Mouse (Mus musculus): ENCODE measurements around the gene Tbx2.

Gene Tbx2

DNA sequence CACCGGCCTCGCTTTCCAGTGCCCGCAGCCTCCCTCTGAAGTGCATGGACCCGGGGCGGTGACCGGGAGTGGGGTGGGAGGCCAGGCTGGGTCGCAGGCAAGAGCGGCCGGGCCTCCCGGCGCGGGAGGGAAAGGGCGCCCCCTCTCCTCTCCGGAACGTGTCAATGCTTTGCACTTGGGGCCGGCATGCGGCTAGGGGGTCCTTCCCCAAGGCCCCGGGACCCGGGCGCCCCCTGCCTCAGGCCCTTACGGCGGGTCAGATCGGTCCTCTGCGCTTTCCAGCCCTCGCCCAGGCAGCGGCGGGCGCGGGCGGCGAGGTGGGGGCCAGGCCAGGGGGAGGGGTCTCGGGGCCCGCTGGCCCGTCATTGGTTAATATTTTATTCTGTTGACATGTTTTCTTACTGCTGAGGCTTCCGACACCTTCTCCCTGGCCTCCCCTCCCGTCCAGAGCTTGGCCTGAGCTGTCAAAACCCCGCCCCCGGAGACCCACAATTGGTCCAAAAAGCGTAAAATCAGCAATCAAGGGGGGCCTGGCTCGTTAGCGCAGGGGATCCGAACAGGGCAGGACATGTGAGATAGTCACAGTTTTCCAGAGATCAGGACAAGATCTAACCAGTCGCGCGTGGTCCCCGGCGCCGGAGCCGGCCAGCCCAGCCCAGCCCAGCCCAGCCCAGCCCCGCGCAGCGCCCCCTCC lies at the start of gene Tbx2:
Tbx2 (plus strand) TSS at position 321 of the 694 bp plus-strand sequence.
- no peak for DNase-seq (ENCODE audit: low read depth, low spot score)
- Histone ChIP-seq H3K27me3 (ENCODE audit: control insufficient read depth, insufficient read depth, low read length, poor library complexity, severe bottlenecking) (peaks cover 5% of the 10 kb centered on the region), H3K36me3 (ENCODE audit: control insufficient read depth, insufficient read depth, low read length, poor library complexity, severe bottlenecking) (no peaks in the 10 kb centered on the region)

DNA sequence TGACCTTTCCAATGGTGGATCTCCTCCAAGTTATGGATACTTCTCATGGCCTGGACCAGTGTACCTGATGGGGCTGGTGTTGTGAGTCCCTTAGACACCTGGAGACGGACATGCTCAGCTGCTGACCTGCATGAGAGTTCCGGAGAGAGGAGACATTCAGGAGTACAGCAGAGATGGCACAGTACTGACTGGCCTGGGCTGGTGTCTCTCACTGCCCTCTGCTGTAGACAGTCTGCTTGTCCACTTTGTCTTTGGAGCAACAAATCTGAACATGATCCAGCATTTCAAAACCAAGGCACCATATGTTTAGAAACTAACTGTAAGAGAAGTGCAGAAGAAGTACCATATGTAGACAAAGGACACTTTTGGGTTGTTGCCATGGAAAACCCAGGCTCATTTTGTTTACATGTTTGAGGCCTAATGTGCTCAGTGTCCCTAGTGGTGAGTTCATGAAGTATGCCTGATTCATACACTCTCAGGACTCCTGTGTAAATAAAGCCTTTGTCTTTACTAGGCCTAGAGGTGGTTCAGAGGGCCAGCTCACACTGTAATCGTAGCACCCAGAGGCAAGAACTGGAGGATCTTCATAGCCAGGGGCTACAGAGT lies 46.1 kb upstream of the Tbx2 start:
- H3K36me3 ChIP-seq (ENCODE audit: control insufficient read depth, insufficient read depth, low read length, poor library complexity, severe bottlenecking) = no peaks in the 10 kb centered on the region
- no peaks in the 10 kb centered on the region for H3K27me3 ChIP-seq (ENCODE audit: control insufficient read depth, insufficient read depth, low read length, poor library complexity, severe bottlenecking)
- DNase-seq (ENCODE audit: low read depth, low spot score) = peak; percentile 3

DNA sequence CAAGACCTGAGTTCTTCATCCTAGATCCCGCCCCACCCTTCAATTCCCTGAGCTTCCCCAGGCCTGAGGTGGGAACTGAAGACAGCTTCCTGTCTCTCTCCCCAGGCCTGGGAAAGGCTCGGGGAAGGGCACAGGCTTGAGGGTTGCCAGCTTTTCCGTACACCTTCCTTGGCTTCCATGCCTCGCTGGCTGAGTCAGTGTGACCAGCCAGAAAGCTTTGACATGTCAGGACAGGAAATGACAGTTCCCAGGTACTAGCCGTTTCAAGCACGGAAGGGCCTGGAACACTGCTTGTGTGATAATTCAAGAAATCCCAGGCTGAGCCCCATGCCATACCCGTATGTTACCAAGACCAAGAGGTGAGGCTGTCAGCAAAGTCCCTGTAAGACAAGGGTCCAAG lies 42.6 kb upstream of the Tbx2 start:
- no peak for DNase-seq (ENCODE audit: low read depth, low spot score)
- H3K27me3 ChIP-seq (ENCODE audit: control insufficient read depth, insufficient read depth, low read length, poor library complexity, severe bottlenecking) = no peaks in the 10 kb centered on the region
- no peaks in the 10 kb centered on the region for H3K36me3 ChIP-seq (ENCODE audit: control insufficient read depth, insufficient read depth, low read length, poor library complexity, severe bottlenecking)

DNA sequence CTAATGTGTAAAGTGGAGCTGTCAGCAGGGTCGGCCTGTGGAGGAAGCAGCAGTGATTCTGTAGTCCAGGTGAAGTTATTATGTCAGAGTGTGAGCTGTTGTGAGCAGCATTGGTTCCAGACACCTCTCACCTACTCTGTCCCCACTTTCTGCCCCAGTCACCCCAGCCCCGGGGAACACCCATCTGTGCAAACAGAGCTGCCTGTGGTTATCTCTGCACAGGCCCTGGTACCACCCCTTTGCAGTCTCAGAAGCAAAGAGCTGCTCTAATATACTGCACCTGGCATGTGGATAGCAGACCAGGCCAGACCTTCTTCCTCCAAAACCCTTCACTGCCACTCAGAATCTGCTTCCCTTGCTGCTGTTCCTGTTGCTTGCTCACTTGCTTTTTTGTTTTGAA lies 42.1 kb upstream of the Tbx2 start:
- no peaks in the 10 kb centered on the region for H3K36me3 ChIP-seq (ENCODE audit: control insufficient read depth, insufficient read depth, low read length, poor library complexity, severe bottlenecking)
- DNase-seq (ENCODE audit: low read depth, low spot score) = no peak
- H3K27me3 ChIP-seq (ENCODE audit: control insufficient read depth, insufficient read depth, low read length, poor library complexity, severe bottlenecking) = no peaks in the 10 kb centered on the region

DNA sequence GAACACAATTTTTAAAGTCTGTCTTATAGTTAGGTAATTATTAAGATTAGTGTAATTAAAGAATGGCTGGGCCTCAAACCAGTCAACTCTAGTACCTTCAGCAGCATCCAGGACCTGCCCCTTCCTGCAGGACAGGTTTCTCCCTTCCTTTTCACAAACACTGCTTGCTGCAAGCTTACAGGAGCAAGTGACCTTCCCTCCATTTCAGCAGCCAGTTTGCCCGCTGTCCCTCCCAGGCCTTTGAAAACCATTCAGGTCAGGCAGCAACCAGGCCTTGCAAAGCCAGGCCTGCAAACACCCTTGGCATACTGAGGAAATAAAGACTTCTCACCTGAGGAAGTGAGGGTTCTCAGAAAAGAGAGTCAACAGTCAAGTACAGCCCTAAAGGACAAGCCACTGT lies 41.1 kb upstream of the Tbx2 start:
- Histone ChIP-seq H3K36me3 (ENCODE audit: control insufficient read depth, insufficient read depth, low read length, poor library complexity, severe bottlenecking) (no peaks in the 10 kb centered on the region), H3K27me3 (ENCODE audit: control insufficient read depth, insufficient read depth, low read length, poor library complexity, severe bottlenecking) (no peaks in the 10 kb centered on the region)
- no peak for DNase-seq (ENCODE audit: low read depth, low spot score)

DNA sequence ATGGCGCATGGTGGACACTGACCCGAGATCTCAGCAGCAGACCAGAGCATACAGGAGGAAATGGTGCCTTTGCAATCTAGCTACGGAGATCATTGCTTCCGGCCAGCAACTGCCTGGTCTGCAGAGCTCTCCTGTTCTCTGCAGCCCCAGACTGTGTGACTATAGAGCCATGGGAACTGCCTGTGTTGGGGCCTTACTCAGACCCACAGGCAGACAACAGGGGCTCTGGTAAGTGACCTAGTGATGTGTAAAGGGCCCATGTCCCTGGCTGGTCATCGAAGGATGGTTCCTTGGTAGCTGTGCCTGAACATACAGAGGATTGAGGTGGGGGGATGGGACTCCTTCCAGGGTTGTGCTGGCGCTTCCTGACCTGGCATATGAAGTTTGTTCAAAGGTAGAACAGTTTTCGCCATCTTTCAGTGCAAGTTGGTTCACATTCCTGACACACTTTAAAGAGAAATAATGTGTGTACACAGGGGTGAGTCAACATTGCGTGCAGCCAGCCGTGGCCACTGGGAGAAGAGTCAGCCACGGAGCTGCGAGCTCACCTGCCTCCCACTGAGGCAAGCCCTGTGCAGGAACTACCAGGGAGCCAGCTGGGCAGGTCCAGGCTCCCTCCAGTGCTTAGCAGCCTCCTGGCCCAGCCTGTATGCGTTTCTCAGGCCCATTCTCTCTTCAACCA lies 39.7 kb upstream of the Tbx2 start:
- DNase-seq (ENCODE audit: low read depth, low spot score) = no peak
- Histone ChIP-seq H3K36me3 (ENCODE audit: control insufficient read depth, insufficient read depth, low read length, poor library complexity, severe bottlenecking) (no peaks in the 10 kb centered on the region), H3K27me3 (ENCODE audit: control insufficient read depth, insufficient read depth, low read length, poor library complexity, severe bottlenecking) (no peaks in the 10 kb centered on the region)

DNA sequence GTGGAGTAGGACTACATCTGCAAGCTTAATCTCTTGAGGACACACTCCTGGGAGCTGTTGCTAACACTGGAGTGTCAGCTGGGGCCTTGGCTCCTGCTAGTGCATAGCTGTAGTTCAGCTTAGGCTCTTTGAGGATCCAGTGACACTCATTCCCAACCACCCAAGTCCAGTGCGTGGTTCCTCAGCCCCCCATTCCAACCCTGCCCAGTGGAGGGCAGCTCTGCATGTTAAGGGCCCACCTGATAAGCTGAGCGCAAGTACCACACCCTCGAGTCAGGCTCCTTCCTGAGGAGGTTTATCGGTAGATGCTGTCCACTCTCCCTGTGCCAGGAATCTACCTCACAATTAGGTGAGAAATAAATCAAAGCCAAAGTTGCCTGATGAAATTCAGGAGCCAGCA lies 32.9 kb upstream of the Tbx2 start:
- no peaks in the 10 kb centered on the region for H3K27me3 ChIP-seq (ENCODE audit: control insufficient read depth, insufficient read depth, low read length, poor library complexity, severe bottlenecking)
- no peaks in the 10 kb centered on the region for H3K36me3 ChIP-seq (ENCODE audit: control insufficient read depth, insufficient read depth, low read length, poor library complexity, severe bottlenecking)
- no peak for DNase-seq (ENCODE audit: low read depth, low spot score)

DNA sequence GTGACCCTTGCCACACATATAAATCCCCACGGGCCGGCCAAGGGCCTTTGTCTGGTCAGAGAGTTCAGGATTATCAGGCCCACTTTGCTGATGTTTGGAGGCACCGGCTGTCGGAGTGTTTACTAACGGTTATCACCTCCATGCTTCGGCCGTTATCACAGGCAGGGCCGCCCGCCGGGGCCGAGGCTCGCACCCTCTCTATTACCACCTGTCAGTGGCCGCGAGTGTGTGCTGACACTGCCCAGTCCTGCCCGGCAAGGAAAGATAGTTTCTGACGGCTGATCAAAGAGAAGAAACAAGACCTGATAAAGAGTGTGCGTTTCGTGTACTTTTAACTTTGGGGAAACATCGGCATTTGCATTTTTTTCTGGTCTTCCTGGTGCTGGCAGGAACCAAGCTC lies 32.5 kb upstream of the Tbx2 start:
- DNase-seq (ENCODE audit: low read depth, low spot score) = no peak
- H3K27me3 ChIP-seq (ENCODE audit: control insufficient read depth, insufficient read depth, low read length, poor library complexity, severe bottlenecking) = no peaks in the 10 kb centered on the region

DNA sequence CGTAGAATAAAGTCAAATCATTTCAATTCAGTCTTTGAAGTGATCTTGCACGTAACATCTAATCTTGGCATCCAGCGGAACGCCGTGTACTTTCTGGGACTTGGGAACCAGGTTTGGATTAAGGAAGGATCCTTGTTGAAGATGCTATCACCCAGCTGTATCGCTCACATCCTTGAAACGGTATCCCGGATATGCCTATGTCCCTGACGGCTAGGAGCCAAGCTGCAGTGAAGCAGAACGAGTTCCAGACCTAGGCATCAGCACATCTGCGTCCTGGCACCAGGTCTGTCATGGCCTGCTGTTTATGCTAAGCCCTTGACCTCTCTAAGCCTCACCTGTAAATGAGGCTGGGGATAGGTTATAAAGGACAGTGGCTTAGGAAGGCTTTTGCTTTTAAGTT lies 32.0 kb upstream of the Tbx2 start:
- no peaks in the 10 kb centered on the region for H3K36me3 ChIP-seq (ENCODE audit: control insufficient read depth, insufficient read depth, low read length, poor library complexity, severe bottlenecking)
- no peak for DNase-seq (ENCODE audit: low read depth, low spot score)

More for the DNA sequence above, 32.5 kb upstream of the Tbx2 start:
- no peaks in the 10 kb centered on the region for H3K36me3 ChIP-seq (ENCODE audit: control insufficient read depth, insufficient read depth, low read length, poor library complexity, severe bottlenecking)

DNA sequence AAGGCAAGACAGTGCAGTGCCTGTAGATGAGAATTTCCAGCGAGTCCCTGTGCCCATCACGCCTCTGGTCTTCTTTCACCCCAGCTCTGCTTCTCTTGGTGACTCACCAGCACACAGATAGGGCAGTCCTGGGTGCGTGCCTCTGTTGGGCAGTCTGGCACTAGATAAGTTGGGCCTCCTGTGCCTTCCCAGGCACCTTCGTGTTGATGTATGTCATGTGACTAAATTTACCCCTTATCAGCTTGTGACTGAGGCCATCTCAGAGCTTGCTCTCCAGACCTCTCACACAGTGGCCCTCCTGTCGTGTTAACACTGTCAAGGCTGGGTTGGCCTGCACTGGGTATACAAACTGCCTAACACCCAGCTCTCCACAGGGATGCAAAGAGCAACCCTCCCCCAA lies 28.3 kb upstream of the Tbx2 start:
- DNase-seq (ENCODE audit: low read depth, low spot score) = no peak
- Histone ChIP-seq H3K36me3 (ENCODE audit: control insufficient read depth, insufficient read depth, low read length, poor library complexity, severe bottlenecking) (no peaks in the 10 kb centered on the region), H3K27me3 (ENCODE audit: control insufficient read depth, insufficient read depth, low read length, poor library complexity, severe bottlenecking) (no peaks in the 10 kb centered on the region)

More for the DNA sequence above, 32.0 kb upstream of the Tbx2 start:
- no peaks in the 10 kb centered on the region for H3K27me3 ChIP-seq (ENCODE audit: control insufficient read depth, insufficient read depth, low read length, poor library complexity, severe bottlenecking)

DNA sequence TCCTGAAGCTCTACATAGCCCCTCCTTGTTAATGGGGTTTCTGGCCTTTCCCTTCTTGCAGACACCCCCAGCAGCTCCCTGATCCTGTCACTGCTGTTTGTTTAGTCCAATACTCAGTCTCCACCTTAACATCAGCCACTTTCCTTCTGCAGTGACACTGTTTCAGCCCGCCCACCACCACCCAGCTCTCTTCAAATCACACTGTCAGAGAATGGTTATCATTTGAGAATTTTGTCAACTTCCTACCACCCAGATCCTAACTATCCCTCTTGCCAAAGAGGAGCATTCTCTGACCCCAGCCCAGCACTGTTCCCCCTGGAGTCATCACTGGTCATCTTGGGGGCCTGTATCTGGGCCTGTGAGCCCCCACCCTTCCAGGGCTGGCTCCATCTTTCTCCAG lies 26.6 kb upstream of the Tbx2 start:
- no peaks in the 10 kb centered on the region for H3K36me3 ChIP-seq (ENCODE audit: control insufficient read depth, insufficient read depth, low read length, poor library complexity, severe bottlenecking)
- no peaks in the 10 kb centered on the region for H3K27me3 ChIP-seq (ENCODE audit: control insufficient read depth, insufficient read depth, low read length, poor library complexity, severe bottlenecking)
- no peak for DNase-seq (ENCODE audit: low read depth, low spot score)

DNA sequence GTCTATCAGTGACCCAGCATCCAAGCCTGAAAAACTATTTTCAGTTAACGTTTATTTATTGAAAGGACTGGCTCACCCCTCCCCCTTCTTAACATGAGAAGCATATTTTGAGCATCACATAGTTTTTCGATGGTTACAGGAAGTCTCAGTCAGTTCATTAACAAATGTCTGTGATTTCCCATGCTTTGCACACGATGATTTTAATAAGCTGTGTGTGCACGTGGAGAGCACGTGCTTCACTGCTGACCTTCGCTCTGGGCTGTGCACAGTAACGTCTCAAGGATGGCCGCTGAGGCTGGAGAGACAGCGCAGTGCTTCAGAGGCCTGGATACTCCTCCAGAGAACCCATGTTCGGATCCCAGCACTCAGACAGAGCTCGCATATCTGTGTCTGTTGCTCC lies 25.0 kb upstream of the Tbx2 start:
- Histone ChIP-seq H3K36me3 (ENCODE audit: control insufficient read depth, insufficient read depth, low read length, poor library complexity, severe bottlenecking) (no peaks in the 10 kb centered on the region), H3K27me3 (ENCODE audit: control insufficient read depth, insufficient read depth, low read length, poor library complexity, severe bottlenecking) (no peaks in the 10 kb centered on the region)
- no peak for DNase-seq (ENCODE audit: low read depth, low spot score)

DNA sequence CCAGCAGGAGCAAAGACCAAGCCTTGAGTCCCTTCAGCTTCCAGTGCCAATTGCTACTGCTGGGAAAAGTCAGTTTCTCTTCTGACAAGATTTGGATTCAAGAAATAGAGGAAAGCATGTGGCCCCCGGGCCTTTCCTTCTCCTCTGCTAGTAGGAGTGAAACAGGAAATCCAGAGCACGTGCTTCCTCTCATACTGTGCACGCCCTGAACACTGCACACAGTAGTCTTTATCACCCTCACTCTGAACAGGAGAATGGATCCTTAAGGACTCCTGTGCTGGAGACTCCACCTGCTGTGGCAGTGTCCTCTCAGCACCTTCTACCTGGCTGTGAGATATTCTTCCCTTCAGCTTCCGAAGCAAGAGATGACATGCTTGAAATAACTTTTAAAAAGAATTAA lies 21.1 kb upstream of the Tbx2 start:
- Histone ChIP-seq H3K36me3 (ENCODE audit: control insufficient read depth, insufficient read depth, low read length, poor library complexity, severe bottlenecking) (no peaks in the 10 kb centered on the region), H3K27me3 (ENCODE audit: control insufficient read depth, insufficient read depth, low read length, poor library complexity, severe bottlenecking) (no peaks in the 10 kb centered on the region)

DNA sequence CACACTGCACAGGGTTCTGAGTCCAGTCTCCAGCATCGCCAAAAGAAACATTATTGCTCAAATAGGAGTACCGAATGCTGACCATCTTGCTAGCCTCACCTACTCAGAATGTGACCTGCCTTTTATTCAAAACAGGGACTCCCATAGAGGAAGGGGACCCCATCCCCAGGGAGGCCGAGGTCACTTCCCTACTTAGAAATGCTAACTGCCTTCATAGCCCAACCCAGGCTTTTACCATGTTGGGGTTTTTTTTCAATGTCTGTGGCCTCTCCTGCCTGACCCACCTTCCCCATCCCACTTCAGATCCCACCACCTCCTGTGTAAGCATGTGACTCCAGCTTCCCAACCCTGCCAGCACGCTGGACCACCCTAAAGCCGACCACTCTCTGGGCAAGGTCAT lies 20.7 kb upstream of the Tbx2 start:
- no peaks in the 10 kb centered on the region for H3K36me3 ChIP-seq (ENCODE audit: control insufficient read depth, insufficient read depth, low read length, poor library complexity, severe bottlenecking)
- peak; percentile 19 for DNase-seq (ENCODE audit: low read depth, low spot score)
- no peaks in the 10 kb centered on the region for H3K27me3 ChIP-seq (ENCODE audit: control insufficient read depth, insufficient read depth, low read length, poor library complexity, severe bottlenecking)

More for the DNA sequence above, 21.1 kb upstream of the Tbx2 start:
- no peak for DNase-seq (ENCODE audit: low read depth, low spot score)

DNA sequence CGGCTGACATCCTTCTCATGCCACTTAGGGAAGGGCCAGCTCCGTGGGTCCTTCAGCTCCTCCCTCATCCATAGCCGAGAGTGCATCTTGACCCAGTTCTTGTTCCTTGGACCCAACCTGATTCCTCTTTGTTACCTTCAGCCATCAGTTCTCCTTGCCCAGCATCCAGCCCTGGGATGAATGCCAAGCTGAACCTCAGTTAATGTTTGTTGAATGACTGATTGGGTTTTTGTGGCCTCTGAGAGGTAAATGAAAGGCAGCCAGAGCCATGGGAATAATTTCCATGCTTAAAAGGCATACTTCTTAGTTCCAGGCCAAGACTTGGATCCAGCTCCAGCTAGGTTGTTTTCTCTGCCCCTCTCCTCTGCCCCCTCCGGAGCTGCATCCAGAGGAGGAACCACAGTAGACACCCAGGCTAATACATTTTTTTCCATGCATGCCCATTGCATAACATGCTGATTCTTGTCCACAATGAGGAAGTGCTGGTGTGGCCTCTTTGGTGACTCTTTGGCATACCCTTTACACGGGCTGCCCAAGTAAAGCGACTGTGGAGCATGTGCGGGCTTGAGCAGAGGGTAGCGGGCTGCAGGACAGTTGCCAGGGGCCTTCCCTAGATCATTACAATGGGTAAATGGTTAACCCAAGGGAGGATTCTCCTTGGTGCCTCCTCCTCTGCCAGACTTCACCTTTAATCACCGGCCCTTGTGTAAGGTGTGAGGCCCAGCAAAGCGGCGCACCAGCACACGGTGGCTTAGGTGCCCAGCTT lies 20.0 kb upstream of the Tbx2 start:
- H3K36me3 ChIP-seq (ENCODE audit: control insufficient read depth, insufficient read depth, low read length, poor library complexity, severe bottlenecking) = no peaks in the 10 kb centered on the region
- DNase-seq (ENCODE audit: low read depth, low spot score) = no peak
- H3K27me3 ChIP-seq (ENCODE audit: control insufficient read depth, insufficient read depth, low read length, poor library complexity, severe bottlenecking) = no peaks in the 10 kb centered on the region
